Mouse (Mus musculus): ENCODE measurements around the gene Txndc5.

Txndc5 gene

DNA sequence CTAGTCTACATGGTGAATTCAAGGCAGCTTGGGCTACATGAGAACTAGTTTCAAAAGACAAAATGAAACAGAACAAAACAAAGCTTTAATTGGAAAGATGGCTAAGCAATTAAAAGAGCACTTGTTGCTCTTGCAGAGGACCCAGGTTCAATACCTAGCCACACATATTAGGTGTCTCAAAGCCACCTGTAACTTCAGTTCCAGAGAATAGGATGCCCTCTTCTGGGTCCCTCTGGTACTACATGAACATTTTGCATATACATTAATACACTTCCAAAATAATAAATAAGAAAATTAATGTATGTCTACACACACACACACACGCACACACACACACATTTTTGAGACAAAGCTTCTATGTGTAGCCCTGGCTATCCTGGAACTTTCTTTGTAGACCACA lies 65.2 kb downstream of the Txndc5 start:
- no peak for DNase-seq (ENCODE audit: low spot score)

- no peak for DNase-seq (ENCODE audit: low spot score)
Measured at GRCm38 (mm10) chr13:38451446-38451845, 77.2 kb downstream of the Txndc5 start.

All from embryo, embryonic 10 days (tissue).